Mouse (Mus musculus) C2C12 (cell line): Measurements from ENCODE around the gene Fhit. TPM values are rescaled to one million over a fixed set of nuclear protein-coding genes. Genes with fewer than 3 reads are reported as not detected.

ENCODE experiments used
- H3K27me3 ChIP-seq: one replicate; pipeline ENCODE4 v1.6.1; 2011; ENCODE audit not compliant: control insufficient read depth, insufficient read depth, insufficient read length
- H3K36me3 ChIP-seq: one replicate; pipeline ENCODE4 v1.6.1; 2011; ENCODE audit not compliant: control insufficient read depth, insufficient read depth
- H3K4me3 ChIP-seq: one replicate; pipeline ENCODE4 v1.5.1; 2011; ENCODE audit warnings: mild to moderate bottlenecking, control low read depth; ENCODE audit not compliant: poor library complexity, insufficient read depth, severe bottlenecking
- H3K79me2 ChIP-seq: one replicate; pipeline ENCODE4 v1.6.1; 2011; ENCODE audit not compliant: control insufficient read depth, insufficient read depth
- H3K79me3 ChIP-seq: one replicate; pipeline ENCODE4 v1.6.1; 2011; ENCODE audit warnings: low read depth, control low read depth
- H3ac ChIP-seq: one replicate; pipeline ENCODE3; 2011; ENCODE audit warnings: low read depth; ENCODE audit not compliant: control insufficient read depth, insufficient read length
- CEBPB ChIP-seq: IDR thresholded peaks from one replicate; pipeline ENCODE4 v1.6.1; 2011; ENCODE audit warnings: low read depth, mild to moderate bottlenecking, control low read depth, moderate library complexity
- CTCF ChIP-seq: IDR thresholded peaks from one replicate; pipeline ENCODE4 v1.5.1; 2011; ENCODE audit not compliant: control insufficient read depth, insufficient read depth, insufficient read length
- FOSL1 ChIP-seq: IDR thresholded peaks from one replicate; pipeline ENCODE4 v1.8.0; 2011; ENCODE audit warnings: mild to moderate bottlenecking, low read length; ENCODE audit not compliant: poor library complexity, insufficient read depth, severe bottlenecking
- MAX ChIP-seq: IDR thresholded peaks from one replicate; pipeline ENCODE4 v1.6.1; 2011; ENCODE audit warnings: mild to moderate bottlenecking, control low read depth
- MYOD1 ChIP-seq: IDR thresholded peaks from one replicate; pipeline ENCODE4 v1.6.1; 2011; ENCODE audit warnings: low read depth; ENCODE audit not compliant: control insufficient read depth, insufficient read length
- MYOG ChIP-seq: IDR thresholded peaks from one replicate; pipeline ENCODE4 v1.6.1; 2011; ENCODE audit not compliant: control insufficient read depth, insufficient read length; ENCODE audit errors: extremely low read depth
- USF1 ChIP-seq: IDR thresholded peaks from one replicate; pipeline ENCODE4 v1.6.1; 2011; ENCODE audit warnings: low read depth, mild to moderate bottlenecking, control low read depth, moderate library complexity
- long read RNA-seq, 2 experiments: library from polyadenylated mRNA; unstranded; transcript quantifications; one replicate each; pipeline ENCODE4 v2.0.0; 2019 to 2020
- polyA plus RNA-seq: library from polyadenylated mRNA; unstranded; fragments of >200 nt; fragmentation: generic; extraction: Trizol; gene quantifications from one replicate; pipeline ENCODE4 v1.2.1, GENCODE M21; 2012; ENCODE audit warnings: missing spikeins

Fhit gene
- polyA plus RNA-seq: not detected
- long read RNA-seq, experiment 1: 0 reads
- long read RNA-seq, experiment 2: 0 reads

GRCm38 (mm10) chr14:11161751-11162231 lies at the start of gene Fhit:
Fhit (minus strand) TSS chr14:11162035.
- no peak within 1 kb of the TSS for H3ac ChIP-seq
- H3K27me3 ChIP-seq: no peaks in the 10 kb centered on the region
- H3K4me3 ChIP-seq: no peak within 1 kb of the TSS
- H3K79me3 ChIP-seq: no peaks in the 10 kb centered on the region
- no peaks in the 10 kb centered on the region for H3K79me2 ChIP-seq
- no peaks in the 10 kb centered on the region for H3K36me3 ChIP-seq
- TF ChIP-seq USF1 (no peak), MYOD1 (no peak), MYOG (no peak), FOSL1 (no peak), CTCF (no peak), CEBPB (no peak), MAX (no peak)

- no peaks in the 10 kb centered on the region for H3K79me2 ChIP-seq
- no peaks in the 10 kb centered on the region for H3K27me3 ChIP-seq
- TF ChIP-seq USF1 (no peak), CEBPB (no peak), MAX (no peak), CTCF (no peak), MYOD1 (no peak), FOSL1 (no peak)
- no peaks in the 10 kb centered on the region for H3K79me3 ChIP-seq
- no peaks in the 10 kb centered on the region for H3K36me3 ChIP-seq
- no peak overlapping the region for H3K4me3 ChIP-seq
- no peak overlapping the region for H3ac ChIP-seq
Measured at GRCm38 (mm10) chr14:11206786-11207185, 45.0 kb upstream of the Fhit start.

- Histone ChIP-seq H3K4me3 (no peak overlapping the region), H3ac (no peak overlapping the region), H3K36me3 (no peaks in the 10 kb centered on the region), H3K79me3 (no peaks in the 10 kb centered on the region), H3K27me3 (no peaks in the 10 kb centered on the region), H3K79me2 (no peaks in the 10 kb centered on the region)
- TF ChIP-seq CEBPB: no peak
- no peak for TF ChIP-seq MAX
- no peak for TF ChIP-seq USF1
- TF ChIP-seq CTCF: no peak
- no peak for TF ChIP-seq MYOG
- TF ChIP-seq FOSL1: no peak
- TF ChIP-seq MYOD1: no peak
Measured at GRCm38 (mm10) chr14:11160806-11161450, 907 bp downstream of the Fhit start.

- Histone ChIP-seq H3K36me3 (no peaks in the 10 kb centered on the region), H3K4me3 (no peak overlapping the region), H3K79me2 (no peaks in the 10 kb centered on the region), H3ac (no peak overlapping the region), H3K27me3 (no peaks in the 10 kb centered on the region), H3K79me3 (no peaks in the 10 kb centered on the region)
- TF ChIP-seq CEBPB: no peak
- TF ChIP-seq USF1: no peak
- TF ChIP-seq MYOG: no peak
- no peak for TF ChIP-seq MAX
- no peak for TF ChIP-seq MYOD1
- TF ChIP-seq FOSL1: no peak
- TF ChIP-seq CTCF: no peak
Measured at GRCm38 (mm10) chr14:11159641-11160040, 2.2 kb downstream of the Fhit start.

GRCm38 (mm10) chr14:11159021-11159420 lies 2.8 kb downstream of the Fhit start:
- Histone ChIP-seq H3K36me3 (no peaks in the 10 kb centered on the region), H3K79me3 (no peaks in the 10 kb centered on the region), H3K4me3 (no peak overlapping the region), H3K27me3 (no peaks in the 10 kb centered on the region), H3ac (no peak overlapping the region), H3K79me2 (no peaks in the 10 kb centered on the region)
- TF ChIP-seq MYOG (no peak), MAX (no peak)

GRCm38 (mm10) chr14:11157741-11158140 lies 4.1 kb downstream of the Fhit start:
- no peaks in the 10 kb centered on the region for H3K79me3 ChIP-seq
- TF ChIP-seq MYOD1 (no peak), USF1 (no peak), CEBPB (no peak), CTCF (no peak), FOSL1 (no peak), MYOG (no peak), MAX (no peak)
- no peaks in the 10 kb centered on the region for H3K36me3 ChIP-seq
- H3K27me3 ChIP-seq: no peaks in the 10 kb centered on the region
- H3ac ChIP-seq: no peak overlapping the region
- no peaks in the 10 kb centered on the region for H3K79me2 ChIP-seq
- no peak overlapping the region for H3K4me3 ChIP-seq
